Mouse (Mus musculus): ENCODE results near the gene Eya4. TPM values are rescaled to one million over a fixed set of nuclear protein-coding genes. Genes with fewer than 3 reads are reported as not detected.

The Eya4 gene
- polyA plus RNA-seq, 1 experiment from 2014 or later, result 0.11 TPM

DNA sequence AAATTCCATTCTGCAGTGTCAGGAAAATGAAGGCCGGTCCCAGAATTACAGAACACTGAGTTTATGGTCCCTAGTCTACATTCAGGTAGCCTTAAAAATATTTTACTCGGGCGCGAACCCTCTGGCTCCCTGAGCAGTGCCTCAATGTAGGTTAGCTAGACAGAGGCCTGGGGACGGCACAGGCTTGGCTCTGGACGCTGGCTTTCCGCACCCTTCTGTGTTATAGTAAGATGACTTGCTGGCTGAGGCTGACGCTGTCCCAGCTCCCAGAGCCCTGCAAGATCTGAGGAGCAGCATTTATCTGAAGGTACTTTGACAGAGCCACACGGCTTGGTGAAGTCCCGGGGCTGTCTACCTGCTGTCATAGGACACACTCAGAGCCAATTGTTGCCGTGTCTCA is 113.7 kb downstream of the Eya4 start:
- Histone ChIP-seq H3K4me3 (ENCODE audit: low read depth, low read length) (no peak overlapping the region), H3K27me3 (replicated peaks; ENCODE audit: insufficient read depth, low read length) (no peaks in the 10 kb centered on the region), H3K4me2 (replicated peaks; ENCODE audit: low read depth, low read length) (no peak overlapping the region), H3K36me3 (ENCODE audit: insufficient read depth, low read length) (no peaks in the 10 kb centered on the region), H3K4me1 (ENCODE audit: insufficient read depth, low read depth, low read length) (no peaks in the 10 kb centered on the region), H3K9ac (replicated peaks; ENCODE audit: low read depth) (no peak overlapping the region), H3K27ac (ENCODE audit: low read length) (no peak overlapping the region), H3K9me3 (ENCODE audit: low read length) (no peaks in the 10 kb centered on the region)
- ATAC-seq (no peak), DNase-seq (ENCODE audit: low spot score) (no peak)
- WGBS, result 69% methylated on average over 11 of the region's 11 CpGs
- TF ChIP-seq CTCF (IDR thresholded peaks at IDR 0.05) (no peak), EP300 (IDR thresholded peaks at IDR 0.05) (no peak)

- Histone ChIP-seq H3K4me1 (ENCODE audit: insufficient read depth, low read depth, low read length) (no peaks in the 10 kb centered on the region), H3K36me3 (ENCODE audit: insufficient read depth, low read length) (no peaks in the 10 kb centered on the region), H3K9me3 (ENCODE audit: low read length) (no peaks in the 10 kb centered on the region), H3K4me2 (replicated peaks; ENCODE audit: low read depth, low read length) (no peak overlapping the region), H3K27ac (ENCODE audit: low read length) (no peak overlapping the region), H3K9ac (replicated peaks; ENCODE audit: low read depth) (no peak overlapping the region), H3K27me3 (replicated peaks; ENCODE audit: insufficient read depth, low read length) (no peaks in the 10 kb centered on the region), H3K4me3 (ENCODE audit: low read depth, low read length) (no peak overlapping the region)
- DNase-seq (ENCODE audit: low spot score) (no peak), ATAC-seq (no peak)
- WGBS, result 66% methylated on average over 4 of the region's 4 CpGs
- no peak for TF ChIP-seq CTCF (IDR thresholded peaks at IDR 0.05)
- no peak for TF ChIP-seq EP300 (IDR thresholded peaks at IDR 0.05)
These were observed 115.2 kb downstream of the Eya4 start for GRCm38 (mm10) chr10:23235405-23235804.

GRCm38 (mm10) chr10:23233425-23233824 is 117.2 kb downstream of the Eya4 start:
- H3K9ac ChIP-seq (replicated peaks; ENCODE audit: low read depth), result no peak overlapping the region
- H3K36me3 ChIP-seq (ENCODE audit: insufficient read depth, low read length), result no peaks in the 10 kb centered on the region
- H3K4me1 ChIP-seq (ENCODE audit: insufficient read depth, low read depth, low read length), result no peaks in the 10 kb centered on the region
- no peak for TF ChIP-seq CTCF (IDR thresholded peaks at IDR 0.05)
- no peak for TF ChIP-seq EP300 (IDR thresholded peaks at IDR 0.05)
- no peak overlapping the region for H3K27ac ChIP-seq (ENCODE audit: low read length)
- no peak overlapping the region for H3K4me2 ChIP-seq (replicated peaks; ENCODE audit: low read depth, low read length)
- 48% methylated on average over 6 of the region's 6 CpGs for WGBS
- no peak for ATAC-seq
- no peaks in the 10 kb centered on the region for H3K9me3 ChIP-seq (ENCODE audit: low read length)
- no peak overlapping the region for H3K4me3 ChIP-seq (ENCODE audit: low read depth, low read length)
- no peak for DNase-seq (ENCODE audit: low spot score)
- H3K27me3 ChIP-seq (replicated peaks; ENCODE audit: insufficient read depth, low read length), result no peaks in the 10 kb centered on the region

DNA sequence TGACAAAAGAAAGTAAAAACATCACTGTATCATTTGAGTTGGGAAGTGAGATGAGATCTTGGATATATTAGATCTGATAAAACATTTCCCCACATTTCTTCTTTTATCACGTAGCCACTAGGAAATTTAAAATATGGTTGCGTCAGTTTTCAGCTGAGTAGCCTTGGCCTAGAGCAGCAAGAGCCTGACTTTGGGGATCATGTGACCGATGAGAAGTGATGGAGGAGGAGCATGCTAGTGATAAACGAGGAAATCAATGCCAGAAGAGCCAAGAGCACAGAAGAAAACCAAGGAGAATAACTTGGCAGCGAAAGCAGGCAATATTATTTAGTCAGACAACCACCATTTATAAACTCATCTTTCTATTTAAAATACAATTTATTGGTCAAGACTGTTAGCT is 119.7 kb downstream of the Eya4 start:
- Histone ChIP-seq H3K36me3 (ENCODE audit: insufficient read depth, low read length) (no peaks in the 10 kb centered on the region), H3K27me3 (replicated peaks; ENCODE audit: insufficient read depth, low read length) (no peaks in the 10 kb centered on the region), H3K9me3 (ENCODE audit: low read length) (no peaks in the 10 kb centered on the region), H3K4me1 (ENCODE audit: insufficient read depth, low read depth, low read length) (no peaks in the 10 kb centered on the region), H3K4me3 (ENCODE audit: low read depth, low read length) (no peak overlapping the region), H3K9ac (replicated peaks; ENCODE audit: low read depth) (no peak overlapping the region), H3K4me2 (replicated peaks; ENCODE audit: low read depth, low read length) (no peak overlapping the region), H3K27ac (ENCODE audit: low read length) (no peak overlapping the region)
- DNase-seq (ENCODE audit: low spot score), result no peak
- 68% methylated on average over 5 of the region's 5 CpGs for WGBS
- no peak for ATAC-seq
- TF ChIP-seq EP300 (IDR thresholded peaks at IDR 0.05), result no peak
- TF ChIP-seq CTCF (IDR thresholded peaks at IDR 0.05), result no peak

DNA sequence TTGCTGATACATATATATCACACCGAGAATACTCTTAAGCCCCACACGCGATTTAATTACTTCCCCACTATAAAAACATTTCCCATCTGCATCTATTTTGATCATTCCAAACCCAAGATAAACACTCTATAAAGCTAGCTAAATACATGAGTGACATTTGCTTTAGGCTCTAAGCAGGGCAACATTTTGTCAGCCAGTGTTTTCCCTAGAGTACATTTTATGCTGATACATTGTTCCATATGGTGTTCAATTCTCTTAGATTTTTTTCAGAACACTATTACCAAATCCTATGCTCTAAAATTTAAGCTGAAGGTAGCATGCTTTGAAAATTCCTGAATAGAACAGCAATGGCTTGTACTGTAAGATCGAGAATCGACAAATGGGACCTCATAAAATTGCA is 127.2 kb downstream of the Eya4 start:
- no peak for ATAC-seq
- no peak overlapping the region for H3K9ac ChIP-seq (replicated peaks; ENCODE audit: low read depth)
- WGBS, result 80% methylated on average over 5 of the region's 5 CpGs

DNA sequence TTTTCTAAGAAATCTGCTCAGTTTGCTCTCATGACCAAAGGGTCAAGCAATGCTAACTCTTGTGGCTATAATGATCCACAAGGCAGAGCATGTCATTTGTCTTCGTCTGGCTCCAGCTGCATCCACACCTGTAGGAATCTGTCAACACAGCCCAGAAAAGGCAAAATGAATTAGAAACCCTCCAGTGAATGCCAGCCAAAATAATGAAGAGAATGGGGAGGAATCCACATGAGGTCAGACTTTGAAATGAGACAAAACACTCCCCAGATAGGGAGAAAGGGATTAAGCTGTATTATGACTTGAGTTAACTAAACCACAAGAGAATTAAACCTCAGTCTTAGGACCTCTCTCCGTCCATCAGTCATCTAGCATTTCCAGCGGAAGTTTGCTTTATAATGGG is 130.2 kb downstream of the Eya4 start:
- no peak for ATAC-seq
- H3K9ac ChIP-seq (replicated peaks; ENCODE audit: low read depth), result no peak overlapping the region
- H3K4me1 ChIP-seq (ENCODE audit: insufficient read depth, low read depth, low read length), result no peaks in the 10 kb centered on the region
- no peak overlapping the region for H3K4me3 ChIP-seq (ENCODE audit: low read depth, low read length)
- no peak for TF ChIP-seq CTCF (IDR thresholded peaks at IDR 0.05)
- TF ChIP-seq EP300 (IDR thresholded peaks at IDR 0.05), result no peak
- H3K27me3 ChIP-seq (replicated peaks; ENCODE audit: insufficient read depth, low read length), result no peaks in the 10 kb centered on the region
- H3K36me3 ChIP-seq (ENCODE audit: insufficient read depth, low read length), result no peaks in the 10 kb centered on the region
- DNase-seq (ENCODE audit: low spot score), result no peak
- no peak overlapping the region for H3K4me2 ChIP-seq (replicated peaks; ENCODE audit: low read depth, low read length)
- H3K9me3 ChIP-seq (ENCODE audit: low read length), result no peaks in the 10 kb centered on the region
- WGBS, result 77% methylated on average over 3 of the region's 3 CpGs
- H3K27ac ChIP-seq (ENCODE audit: low read length), result no peak overlapping the region

More for the DNA sequence above, 127.2 kb downstream of the Eya4 start:
- DNase-seq (ENCODE audit: low spot score), result no peak
- no peaks in the 10 kb centered on the region for H3K9me3 ChIP-seq (ENCODE audit: low read length)
- no peak overlapping the region for H3K27ac ChIP-seq (ENCODE audit: low read length)
- H3K4me2 ChIP-seq (replicated peaks; ENCODE audit: low read depth, low read length), result no peak overlapping the region
- H3K4me3 ChIP-seq (ENCODE audit: low read depth, low read length), result no peak overlapping the region
- H3K4me1 ChIP-seq (ENCODE audit: insufficient read depth, low read depth, low read length), result no peaks in the 10 kb centered on the region
- H3K27me3 ChIP-seq (replicated peaks; ENCODE audit: insufficient read depth, low read length), result no peaks in the 10 kb centered on the region
- H3K36me3 ChIP-seq (ENCODE audit: insufficient read depth, low read length), result no peaks in the 10 kb centered on the region
- TF ChIP-seq EP300 (IDR thresholded peaks at IDR 0.05) (no peak), CTCF (IDR thresholded peaks at IDR 0.05) (no peak)

DNA sequence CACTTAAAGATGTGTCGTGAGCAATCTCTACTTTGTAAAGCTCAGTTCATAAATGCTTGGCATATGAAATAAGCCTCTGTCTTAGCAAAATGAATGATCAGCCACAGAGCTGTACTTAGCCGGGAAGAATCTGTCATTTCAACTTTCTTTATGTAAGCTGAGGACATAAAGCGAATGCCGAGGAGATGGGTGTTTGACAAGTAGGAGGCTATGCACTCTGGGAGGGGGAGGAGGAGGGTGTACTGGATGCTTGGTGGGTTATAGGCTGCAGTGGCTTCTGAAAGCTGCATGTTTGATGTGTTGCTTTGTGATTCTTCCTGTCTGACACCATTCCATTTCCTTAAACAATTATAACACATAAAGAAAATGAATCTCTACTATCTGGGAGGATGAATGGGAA is 133.8 kb downstream of the Eya4 start:
- TF ChIP-seq EP300 (IDR thresholded peaks at IDR 0.05), result no peak
- no peak for TF ChIP-seq CTCF (IDR thresholded peaks at IDR 0.05)
- no peak overlapping the region for H3K27ac ChIP-seq (ENCODE audit: low read length)
- H3K4me3 ChIP-seq (ENCODE audit: low read depth, low read length), result no peak overlapping the region
- H3K4me2 ChIP-seq (replicated peaks; ENCODE audit: low read depth, low read length), result no peak overlapping the region
- no peak overlapping the region for H3K9ac ChIP-seq (replicated peaks; ENCODE audit: low read depth)
- no peaks in the 10 kb centered on the region for H3K9me3 ChIP-seq (ENCODE audit: low read length)
- no peaks in the 10 kb centered on the region for H3K36me3 ChIP-seq (ENCODE audit: insufficient read depth, low read length)
- 43% methylated on average over 4 of the region's 4 CpGs for WGBS
- H3K4me1 ChIP-seq (ENCODE audit: insufficient read depth, low read depth, low read length), result no peaks in the 10 kb centered on the region
- ATAC-seq, result no peak
- no peak for DNase-seq (ENCODE audit: low spot score)
- H3K27me3 ChIP-seq (replicated peaks; ENCODE audit: insufficient read depth, low read length), result no peaks in the 10 kb centered on the region
